19 mouse cellular contexts compared by ENCODE assay signal in genomic region chr10:37106871-37107627, GRCm38 (mm10). TPM values are rescaled to one million over a fixed set of nuclear protein-coding genes. Genes with fewer than 3 reads are reported as not detected.
DNase-seq lines count a peak whose midpoint lies in the region; ATAC-seq and TF ChIP-seq lines count a peak whose summit lies in the region.
"Had no signal": no experiment of that assay in that cellular context is flagged by ENCODE, and none has a peak within 500 bp of the region (broad histone marks: within the 10 kb centered on the region; RNA-seq: fewer than 3 reads in every experiment).

No protein-coding gene starts in this region.

- WGBS in kidney, postnatal 0 days, result 28% methylated on average over 4 of the region's 4 CpGs

- no peak for TF ChIP-seq CTCF in kidney, postnatal 0 days (IDR thresholded peaks at IDR 0.05; ENCODE audit: low read depth)

- no peaks in the 10 kb centered on the region for H3K36me3 ChIP-seq in kidney, postnatal 0 days (ENCODE audit: insufficient read depth, low read length)
- H3K36me3 ChIP-seq: forebrain, embryonic 12.5 days; limb, embryonic 12.5 days; liver, embryonic 12.5 days; midbrain, embryonic 10.5 days; neural tube, embryonic 12.5 days had no signal

- no peak overlapping the region for H3K4me3 ChIP-seq in kidney, postnatal 0 days (replicated peaks; ENCODE audit: low read depth, low read length)
- H3K4me3 ChIP-seq in brown adipose tissue, adult 24 weeks (ENCODE audit: insufficient read depth, low read depth, low read length), result no peak overlapping the region
- H3K4me3 ChIP-seq: forebrain, embryonic 12.5 days; limb, embryonic 12.5 days; liver, embryonic 12.5 days; midbrain, embryonic 10.5 days; neural tube, embryonic 12.5 days had no signal

- peak; percentile 10 to 66 for DNase-seq in heart, adult 9 months (ENCODE audit: low spot score in 2 of 2)
- no peak for DNase-seq in heart, postnatal 14 days
- DNase-seq in kidney, postnatal 0 days (ENCODE audit: low spot score), result peak; percentile 66
- DNase-seq in kidney, postnatal 10 days, result no peak
- peak; percentile 37 for DNase-seq in lung, postnatal 10 days
- no peak for DNase-seq in thymus, postnatal 0 days (ENCODE audit: low spot score)
- DNase-seq: adrenal gland, adult 2 months; cerebellum, adult 8-10 months; gastrocnemius, postnatal 14 days; right cerebral cortex, postnatal 4 days; thymus, adult 2 months had no signal

- no peaks in the 10 kb centered on the region for H3K9me3 ChIP-seq in kidney, postnatal 0 days (replicated peaks; ENCODE audit: low read length)
- H3K9me3 ChIP-seq: forebrain, embryonic 12.5 days; limb, embryonic 12.5 days; liver, embryonic 12.5 days; midbrain, embryonic 10.5 days; neural tube, embryonic 12.5 days had no signal

- H3K4me1 ChIP-seq in kidney, postnatal 0 days (replicated peaks; ENCODE audit: insufficient read depth, low read length), result no peaks in the 10 kb centered on the region
- peaks cover 5% of the 10 kb centered on the region for H3K4me1 ChIP-seq in brown adipose tissue, adult 24 weeks (ENCODE audit: control insufficient read depth, insufficient read depth, insufficient read length, low read length)
- H3K4me1 ChIP-seq: liver, embryonic 12.5 days; neural tube, embryonic 12.5 days had no signal

- no peak overlapping the region for H3K4me2 ChIP-seq in kidney, postnatal 0 days (ENCODE audit: low read length)
- H3K4me2 ChIP-seq: forebrain, embryonic 12.5 days; hindbrain, embryonic 14.5 days; limb, embryonic 12.5 days; liver, embryonic 12.5 days; neural tube, embryonic 12.5 days had no signal

- intact Hi-C loops in heart, postnatal 14 days (cut with DNase I), result loop anchor here (2.0 kb wide), 1 partner anchor 30 kb away; no protein-coding TSS in a partner anchor

- H3K27me3 ChIP-seq in kidney, postnatal 0 days (ENCODE audit: insufficient read depth, low read length), result no peaks in the 10 kb centered on the region
- H3K27me3 ChIP-seq: forebrain, embryonic 12.5 days; limb, embryonic 12.5 days; liver, embryonic 12.5 days; neural tube, embryonic 12.5 days had no signal

- no peak overlapping the region for H3K27ac ChIP-seq in kidney, postnatal 0 days
- H3K27ac ChIP-seq in brown adipose tissue, adult 24 weeks (replicated peaks; ENCODE audit: low read depth, low read length), result peak overlapping the region; percentile 93
- H3K27ac ChIP-seq: forebrain, embryonic 12.5 days; hindbrain, embryonic 14.5 days; limb, embryonic 12.5 days; liver, embryonic 12.5 days; macrophage; midbrain, embryonic 10.5 days; neural tube, embryonic 12.5 days had no signal

- no peak overlapping the region for H3K9ac ChIP-seq in kidney, postnatal 0 days (ENCODE audit: low read depth, low read length)
- H3K9ac ChIP-seq: forebrain, embryonic 12.5 days; hindbrain, embryonic 14.5 days; limb, embryonic 12.5 days; liver, embryonic 12.5 days; neural tube, embryonic 12.5 days had no signal

- ATAC-seq in kidney, postnatal 0 days (replicated peaks; ENCODE audit: low FRiP score, low read depth), result no peak
- ATAC-seq: liver, embryonic 12.5 days had no signal

RNA-seq across cellular contexts. Expression of gene Marcks, which starts 31.7 kb away (rescaled TPM):
- total RNA-seq in heart, postnatal 14 days (2021), result 10 to 100 TPM; 75.6 to 79.2 TPM
- 104 and 113 TPM in 2 replicates for polyA plus RNA-seq in kidney, postnatal 0 days (2015; fragmentation: Nextera tagmentation; extraction: Ambion mirVana)
- polyA plus RNA-seq in brown adipose tissue, adult 24 weeks (2012; ENCODE audit: insufficient read depth, insufficient read length, missing spikeins), result 39.9 and 44.6 TPM in 2 replicates
- 71.5 and 86.6 TPM in 2 replicates for polyA plus RNA-seq in thymus, postnatal 0 days (2015; fragmentation: Nextera tagmentation; extraction: Ambion mirVana)

Comparison
In these comparisons a context has a peak if more than half of its experiments do, and no peak if none do; other contexts are left out.
1. DNase-seq: peak in heart, adult 9 months (2 of 2), kidney, postnatal 0 days (single experiment) and lung, postnatal 10 days (single experiment); none in heart, postnatal 14 days (0 of 2), kidney, postnatal 10 days (single experiment) and thymus, postnatal 0 days (single experiment).